Mouse (Mus musculus): ENCODE results near the gene Begain. TPM values are rescaled to one million over a fixed set of nuclear protein-coding genes. Genes with fewer than 3 reads are reported as not detected.
A peak's percentile ranks its signal among the peaks of the same experiment; 100 is the strongest.

The Begain gene
- polyA plus RNA-seq, 1 experiment from 2014 or later = 3.3 TPM

DNA sequence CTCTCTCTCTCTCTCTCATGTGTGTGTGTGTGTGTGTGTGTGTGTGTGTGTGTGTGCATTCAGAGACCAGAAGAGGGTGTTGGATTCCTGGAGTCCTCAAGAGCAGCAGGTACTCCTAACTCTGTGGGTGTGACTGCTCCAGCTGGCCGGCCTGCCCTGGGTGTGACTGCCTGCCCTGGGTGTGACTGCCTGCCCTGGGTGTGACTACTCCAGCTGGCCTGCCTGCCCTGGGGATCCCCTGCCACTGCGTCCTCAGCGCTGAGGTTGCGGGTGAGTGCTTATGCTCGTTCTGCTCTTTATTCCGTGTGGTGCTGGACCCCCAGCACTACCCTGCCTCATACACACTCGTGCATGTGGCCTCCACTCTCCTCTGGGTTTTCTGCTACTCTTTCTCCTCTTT lies 65.0 kb downstream of the Begain start:
- Histone ChIP-seq H3K36me3 (ENCODE audit: control insufficient read depth, insufficient read depth, low read length) (no peaks in the 10 kb centered on the region), H3K27ac (replicated peaks; ENCODE audit: low read depth, low read length) (no peak overlapping the region), H3K9me3 (ENCODE audit: control insufficient read depth, low read length) (no peaks in the 10 kb centered on the region), H3K27me3 (ENCODE audit: control insufficient read depth, insufficient read depth, low read length) (no peaks in the 10 kb centered on the region), H3K4me1 (ENCODE audit: control insufficient read depth, insufficient read depth, low read length) (no peaks in the 10 kb centered on the region), H3K4me2 (ENCODE audit: low read depth, severe bottlenecking) (no peak overlapping the region), H3K4me3 (ENCODE audit: low read depth, low read length) (no peak overlapping the region), H3K9ac (ENCODE audit: low read length) (no peak overlapping the region)
- ATAC-seq (ENCODE audit: insufficient number of reproducible peaks, low FRiP score, low TSS enrichment, low read depth) = no peak
- DNase-seq (ENCODE audit: low spot score) = no peak
- 72% methylated on average over 7 of the region's 7 CpGs for WGBS

DNA sequence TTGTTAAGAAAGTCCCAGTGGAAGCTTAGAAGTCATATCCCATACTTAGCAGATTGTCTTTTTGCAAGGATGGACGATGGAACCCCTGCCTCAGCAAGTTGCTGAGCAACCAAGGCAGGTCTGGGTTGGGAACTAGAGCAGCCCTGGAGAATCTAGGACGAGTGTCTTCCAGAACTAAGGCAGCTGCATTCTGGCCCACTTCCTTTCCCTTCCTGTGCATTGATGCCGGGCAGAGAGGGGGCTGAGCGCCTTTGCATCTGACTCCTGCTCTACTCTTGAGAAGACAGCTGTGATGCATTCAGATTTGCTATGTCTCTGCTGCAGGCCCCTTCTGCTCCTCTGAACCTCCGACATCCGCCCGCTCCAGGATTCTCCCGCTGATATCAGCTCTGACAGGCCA lies 70.8 kb downstream of the Begain start:
- ATAC-seq (ENCODE audit: insufficient number of reproducible peaks, low FRiP score, low TSS enrichment, low read depth) = no peak
- no peak for DNase-seq (ENCODE audit: low spot score)
- WGBS = 91% methylated on average over 8 of the region's 8 CpGs

GRCm38 (mm10) chr12:108995976-108996636 lies 71.9 kb downstream of the Begain start:
- H3K9ac ChIP-seq (ENCODE audit: low read length) = no peak overlapping the region
- ATAC-seq (ENCODE audit: insufficient number of reproducible peaks, low FRiP score, low TSS enrichment, low read depth) (no peak), DNase-seq (ENCODE audit: low spot score) (no peak)
- no peaks in the 10 kb centered on the region for H3K27me3 ChIP-seq (ENCODE audit: control insufficient read depth, insufficient read depth, low read length)
- no peak overlapping the region for H3K4me2 ChIP-seq (ENCODE audit: low read depth, severe bottlenecking)
- WGBS = 91% methylated on average over 12 of the region's 12 CpGs
- no peak overlapping the region for H3K4me3 ChIP-seq (ENCODE audit: low read depth, low read length)
- no peaks in the 10 kb centered on the region for H3K9me3 ChIP-seq (ENCODE audit: control insufficient read depth, low read length)
- no peak overlapping the region for H3K27ac ChIP-seq (replicated peaks; ENCODE audit: low read depth, low read length)
- H3K4me1 ChIP-seq (ENCODE audit: control insufficient read depth, insufficient read depth, low read length) = peaks cover 6% of the 10 kb centered on the region; the same call in 1 of the 2 replicates
- H3K36me3 ChIP-seq (ENCODE audit: control insufficient read depth, insufficient read depth, low read length) = no peaks in the 10 kb centered on the region

More for the DNA sequence above, 70.8 kb downstream of the Begain start:
- Histone ChIP-seq H3K9me3 (ENCODE audit: control insufficient read depth, low read length) (no peaks in the 10 kb centered on the region), H3K36me3 (ENCODE audit: control insufficient read depth, insufficient read depth, low read length) (no peaks in the 10 kb centered on the region), H3K27ac (replicated peaks; ENCODE audit: low read depth, low read length) (no peak overlapping the region), H3K4me1 (ENCODE audit: control insufficient read depth, insufficient read depth, low read length) (peaks cover 6% of the 10 kb centered on the region; the same call in 1 of the 2 replicates), H3K4me2 (ENCODE audit: low read depth, severe bottlenecking) (no peak overlapping the region), H3K27me3 (ENCODE audit: control insufficient read depth, insufficient read depth, low read length) (no peaks in the 10 kb centered on the region), H3K9ac (ENCODE audit: low read length) (no peak overlapping the region), H3K4me3 (ENCODE audit: low read depth, low read length) (no peak overlapping the region)

DNA sequence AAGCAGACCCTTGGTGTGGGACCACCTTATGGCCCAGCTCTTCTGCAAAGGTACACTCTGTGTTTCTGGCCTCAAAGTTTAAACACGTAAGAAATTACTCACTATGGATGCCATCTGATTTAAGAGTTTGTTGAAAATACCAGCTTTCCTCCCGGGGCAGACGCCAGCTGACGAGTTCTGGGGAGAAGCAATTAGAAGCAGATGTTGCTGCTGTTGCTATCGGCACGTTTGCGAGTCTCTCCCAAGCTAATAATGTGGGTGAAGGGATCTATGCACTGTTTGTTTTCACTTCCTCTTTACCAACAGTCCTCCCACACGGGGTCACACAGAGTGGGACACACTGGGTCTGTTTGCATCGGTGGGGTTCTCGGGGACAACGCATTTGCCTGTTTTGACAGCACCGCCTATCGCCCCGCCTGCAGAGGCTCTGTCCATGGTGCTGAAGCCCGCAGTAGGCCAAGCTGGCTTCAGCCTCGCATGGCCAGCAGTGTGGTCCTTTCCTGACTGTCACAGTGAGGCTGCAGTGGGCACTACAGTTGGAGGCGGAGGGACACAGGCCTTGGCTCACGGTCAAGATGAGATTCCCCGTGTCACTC lies 73.5 kb downstream of the Begain start:
- H3K9me3 ChIP-seq (ENCODE audit: control insufficient read depth, low read length) = no peaks in the 10 kb centered on the region
- H3K36me3 ChIP-seq (ENCODE audit: control insufficient read depth, insufficient read depth, low read length) = no peaks in the 10 kb centered on the region
- H3K4me1 ChIP-seq (ENCODE audit: control insufficient read depth, insufficient read depth, low read length) = peaks cover 6% of the 10 kb centered on the region; the same call in 1 of the 2 replicates
- H3K4me2 ChIP-seq (ENCODE audit: low read depth, severe bottlenecking) = peak overlapping the region; percentile 36
- no peak overlapping the region for H3K9ac ChIP-seq (ENCODE audit: low read length)
- no peak overlapping the region for H3K27ac ChIP-seq (replicated peaks; ENCODE audit: low read depth, low read length)
- ATAC-seq (ENCODE audit: insufficient number of reproducible peaks, low FRiP score, low TSS enrichment, low read depth) (peak; percentile 69), DNase-seq (ENCODE audit: low spot score) (peak; percentile 94)
- WGBS = 4% methylated on average over 19 of the region's 19 CpGs
- no peaks in the 10 kb centered on the region for H3K27me3 ChIP-seq (ENCODE audit: control insufficient read depth, insufficient read depth, low read length)
- no peak overlapping the region for H3K4me3 ChIP-seq (ENCODE audit: low read depth, low read length)

- Histone ChIP-seq H3K9me3 (ENCODE audit: control insufficient read depth, low read length) (no peaks in the 10 kb centered on the region), H3K36me3 (ENCODE audit: control insufficient read depth, insufficient read depth, low read length) (no peaks in the 10 kb centered on the region), H3K4me1 (ENCODE audit: control insufficient read depth, insufficient read depth, low read length) (peaks cover 6% of the 10 kb centered on the region; the same call in 1 of the 2 replicates), H3K4me2 (ENCODE audit: low read depth, severe bottlenecking) (no peak overlapping the region), H3K27ac (replicated peaks; ENCODE audit: low read depth, low read length) (no peak overlapping the region), H3K9ac (ENCODE audit: low read length) (no peak overlapping the region), H3K27me3 (ENCODE audit: control insufficient read depth, insufficient read depth, low read length) (no peaks in the 10 kb centered on the region), H3K4me3 (ENCODE audit: low read depth, low read length) (no peak overlapping the region)
- 69% methylated on average over 2 of the region's 2 CpGs for WGBS
- ATAC-seq (ENCODE audit: insufficient number of reproducible peaks, low FRiP score, low TSS enrichment, low read depth) (no peak), DNase-seq (ENCODE audit: low spot score) (no peak)
Observed at GRCm38 (mm10) chr12:108993046-108993445, 75.0 kb downstream of the Begain start.

- Histone ChIP-seq H3K36me3 (ENCODE audit: control insufficient read depth, insufficient read depth, low read length) (no peaks in the 10 kb centered on the region), H3K27ac (replicated peaks; ENCODE audit: low read depth, low read length) (no peak overlapping the region), H3K4me3 (ENCODE audit: low read depth, low read length) (no peak overlapping the region), H3K9ac (ENCODE audit: low read length) (no peak overlapping the region), H3K4me1 (ENCODE audit: control insufficient read depth, insufficient read depth, low read length) (peaks cover 6% of the 10 kb centered on the region; the same call in 1 of the 2 replicates), H3K9me3 (ENCODE audit: control insufficient read depth, low read length) (no peaks in the 10 kb centered on the region), H3K4me2 (ENCODE audit: low read depth, severe bottlenecking) (no peak overlapping the region), H3K27me3 (ENCODE audit: control insufficient read depth, insufficient read depth, low read length) (no peaks in the 10 kb centered on the region)
- no peak for ATAC-seq (ENCODE audit: insufficient number of reproducible peaks, low FRiP score, low TSS enrichment, low read depth)
- DNase-seq (ENCODE audit: low spot score) = no peak
- 49% methylated on average over 9 of the region's 9 CpGs for WGBS
Observed at GRCm38 (mm10) chr12:108990425-108990824, 77.6 kb downstream of the Begain start.

GRCm38 (mm10) chr12:108987448-108987847 lies 80.6 kb downstream of the Begain start:
- WGBS = 46% methylated on average over 9 of the region's 9 CpGs
- no peaks in the 10 kb centered on the region for H3K36me3 ChIP-seq (ENCODE audit: control insufficient read depth, insufficient read depth, low read length)
- H3K4me2 ChIP-seq (ENCODE audit: low read depth, severe bottlenecking) = no peak overlapping the region
- DNase-seq (ENCODE audit: low spot score) = peak; percentile 58
- no peak overlapping the region; the same call in 1 of the 2 replicates for H3K27ac ChIP-seq (replicated peaks; ENCODE audit: low read depth, low read length)
- H3K27me3 ChIP-seq (ENCODE audit: control insufficient read depth, insufficient read depth, low read length) = no peaks in the 10 kb centered on the region
- H3K9me3 ChIP-seq (ENCODE audit: control insufficient read depth, low read length) = no peaks in the 10 kb centered on the region
- H3K9ac ChIP-seq (ENCODE audit: low read length) = no peak overlapping the region
- peak; percentile 69 for ATAC-seq (ENCODE audit: insufficient number of reproducible peaks, low FRiP score, low TSS enrichment, low read depth)
- peaks cover 3% of the 10 kb centered on the region; the same call in 1 of the 2 replicates for H3K4me1 ChIP-seq (ENCODE audit: control insufficient read depth, insufficient read depth, low read length)
- no peak overlapping the region for H3K4me3 ChIP-seq (ENCODE audit: low read depth, low read length)

GRCm38 (mm10) chr12:108985025-108985424 lies 83.0 kb downstream of the Begain start:
- Histone ChIP-seq H3K4me3 (ENCODE audit: low read depth, low read length) (no peak overlapping the region), H3K36me3 (ENCODE audit: control insufficient read depth, insufficient read depth, low read length) (no peaks in the 10 kb centered on the region), H3K27ac (replicated peaks; ENCODE audit: low read depth, low read length) (no peak overlapping the region), H3K4me2 (ENCODE audit: low read depth, severe bottlenecking) (no peak overlapping the region), H3K9ac (ENCODE audit: low read length) (no peak overlapping the region), H3K9me3 (ENCODE audit: control insufficient read depth, low read length) (no peaks in the 10 kb centered on the region), H3K4me1 (ENCODE audit: control insufficient read depth, insufficient read depth, low read length) (peaks cover 6% of the 10 kb centered on the region; the same call in 1 of the 2 replicates), H3K27me3 (ENCODE audit: control insufficient read depth, insufficient read depth, low read length) (no peaks in the 10 kb centered on the region)
- DNase-seq (ENCODE audit: low spot score) (no peak), ATAC-seq (ENCODE audit: insufficient number of reproducible peaks, low FRiP score, low TSS enrichment, low read depth) (no peak)
- WGBS = 67% methylated on average over 6 of the region's 6 CpGs
